Mouse (Mus musculus): Measurements from ENCODE around the gene Dennd6b.

DNA sequence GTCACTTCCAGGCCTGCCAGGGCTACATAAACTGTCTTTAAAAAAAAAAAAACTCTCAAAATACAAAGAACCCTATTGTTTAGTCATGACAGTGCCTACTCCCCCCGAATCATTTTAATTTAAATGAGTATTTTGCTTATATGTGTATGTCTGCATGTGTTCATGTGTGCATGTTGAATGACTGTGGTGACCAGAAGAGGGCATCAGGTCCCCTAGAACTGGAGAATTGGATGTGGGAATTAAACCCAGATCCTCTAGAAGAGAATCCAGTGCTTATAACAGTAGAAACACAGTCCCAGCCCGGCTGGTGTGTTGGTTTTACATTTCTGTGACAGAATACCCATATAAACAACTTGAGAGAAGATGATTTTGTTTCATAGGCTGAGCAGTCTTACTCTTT lies 44.7 kb upstream of the Dennd6b start:
- TF ChIP-seq CTCF (IDR thresholded peaks at IDR 0.05) (peak; percentile 37; the same call in 1 of the 2 replicates), EP300 (IDR thresholded peaks at IDR 0.05) (no peak)

Measured in lung, postnatal 0 days (tissue).